Mouse (Mus musculus) olfactory bulb, adult 2 months (tissue): ENCODE measurements around the gene E2f2. TPM values are rescaled to one million over a fixed set of nuclear protein-coding genes. Genes with fewer than 3 reads are reported as not detected.
A peak's percentile ranks its signal among the peaks of the same experiment; 100 is the strongest.

Source experiments
- H3K27ac ChIP-seq: fragments of 200-500 bp; 2 replicates; pipeline ENCODE4 v1.5.1; 2012; ENCODE audit warnings: low read depth, low read length; ENCODE audit not compliant: insufficient read depth
- H3K4me1 ChIP-seq: fragments of 200-500 bp; 2 replicates; pipeline ENCODE4 v1.6.1; 2012; ENCODE audit warnings: low read length; ENCODE audit not compliant: control insufficient read depth, insufficient read depth
- H3K4me3 ChIP-seq: fragments of 200-500 bp; 2 replicates; pipeline ENCODE4 v1.5.1; 2012; ENCODE audit warnings: mild to moderate bottlenecking, low read depth, low read length, moderate library complexity; ENCODE audit not compliant: insufficient read depth
- CTCF ChIP-seq: fragments of 200-500 bp; IDR thresholded peaks from 2 replicates; pipeline ENCODE4 v1.5.1; 2012; ENCODE audit warnings: low read depth, mild to moderate bottlenecking, low read length, moderate library complexity; ENCODE audit not compliant: insufficient read depth
- POLR2A ChIP-seq: fragments of 200-500 bp; IDR thresholded peaks from 2 replicates; pipeline ENCODE4 v1.6.1; 2012; ENCODE audit warnings: mild to moderate bottlenecking, low read depth, low read length, moderate library complexity; ENCODE audit not compliant: insufficient read depth
- WGBS: fragments of 180-500 bp; shearing (Covaris S2); methylation state at CpG from one replicate; pipeline ENCODE4 v1.1.7; 2018; 5-methylcytosine and 5-hydroxymethylcytosine counted together
- polyA plus RNA-seq: library from polyadenylated mRNA; stranded (reverse); fragments of >200 nt; gene quantifications from 2 replicates; pipeline ENCODE4 v1.2.4, GENCODE M21; 2012; ENCODE audit warnings: low replicate concordance; ENCODE audit not compliant: missing spikeins, insufficient read depth, insufficient read length

The E2f2 gene
- polyA plus RNA-seq, 1 experiment = not detected

DNA sequence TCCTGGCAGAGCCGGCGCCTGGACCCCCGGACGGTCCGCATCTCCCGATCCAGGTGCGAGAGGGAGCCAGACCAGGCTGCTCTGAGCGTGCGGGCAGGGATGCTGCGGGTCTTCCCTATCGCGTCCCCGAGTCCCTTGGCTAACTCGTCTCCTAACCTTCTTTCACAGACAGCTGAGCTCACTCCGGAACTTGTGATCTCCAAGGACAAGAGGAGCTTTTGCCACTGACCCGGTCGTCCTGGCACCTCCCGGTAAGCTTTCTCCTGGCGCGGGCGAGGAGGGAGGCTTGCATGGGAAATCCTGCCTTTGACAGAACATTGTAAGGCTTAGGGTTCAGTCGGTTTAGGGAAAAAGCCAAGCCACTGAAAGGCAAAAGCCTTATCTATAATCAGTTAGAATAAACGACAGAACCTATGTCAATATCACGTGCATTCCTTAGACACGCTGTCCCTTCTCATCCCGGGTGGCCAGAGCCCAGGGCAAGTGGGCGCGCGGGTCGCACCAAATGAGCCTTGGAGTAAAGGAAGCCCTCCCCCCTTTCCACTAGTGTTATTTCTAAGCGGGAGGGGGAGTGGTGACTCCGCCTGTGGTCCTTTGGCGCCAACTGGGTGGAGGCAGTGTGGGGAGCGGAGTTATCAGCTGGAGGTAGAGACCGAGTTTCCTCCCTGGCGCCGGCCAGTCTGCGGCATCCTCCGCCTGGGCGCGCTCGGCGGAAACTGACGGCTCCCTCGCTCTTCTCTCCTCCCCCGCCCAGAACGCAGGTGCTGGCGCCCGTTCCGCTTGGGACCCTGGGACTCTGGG is 27.9 kb upstream of the E2f2 start:
- TF ChIP-seq POLR2A (0 out of 2 replicates have a peak, but pooled peaks have one; percentile 9), CTCF (no peak)
- peak overlapping the region; percentile 70 for H3K27ac ChIP-seq
- peaks cover 33% of the 10 kb centered on the region for H3K4me1 ChIP-seq
- H3K4me3 ChIP-seq = peak overlapping the region; percentile 63
- under 1% methylated on average over 50 of the region's 50 CpGs for WGBS

DNA sequence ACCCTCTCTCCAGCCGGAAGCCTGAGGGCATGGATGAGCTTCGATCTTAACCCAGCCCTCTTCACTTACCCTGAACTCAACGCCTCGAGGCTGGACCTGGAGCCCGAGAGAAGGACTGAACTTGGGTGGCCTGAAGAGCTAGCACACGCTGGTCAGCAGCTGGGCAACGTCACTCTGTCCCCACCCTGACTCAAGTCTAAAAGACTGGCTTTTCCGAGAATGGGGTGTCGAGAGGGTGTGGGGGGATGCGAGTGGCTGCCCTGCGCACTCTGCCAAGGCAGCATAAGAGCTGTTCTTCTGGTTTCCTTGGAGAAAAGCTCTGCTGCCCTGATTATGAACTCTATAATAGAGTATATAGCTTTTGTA is 27.3 kb upstream of the E2f2 start:
- H3K27ac ChIP-seq = peak overlapping the region; percentile 70
- 6% methylated on average over 11 of the region's 11 CpGs for WGBS
- TF ChIP-seq POLR2A = no peak
- no peak for TF ChIP-seq CTCF
- peaks cover 33% of the 10 kb centered on the region for H3K4me1 ChIP-seq
- peak overlapping the region; percentile 63 for H3K4me3 ChIP-seq

DNA sequence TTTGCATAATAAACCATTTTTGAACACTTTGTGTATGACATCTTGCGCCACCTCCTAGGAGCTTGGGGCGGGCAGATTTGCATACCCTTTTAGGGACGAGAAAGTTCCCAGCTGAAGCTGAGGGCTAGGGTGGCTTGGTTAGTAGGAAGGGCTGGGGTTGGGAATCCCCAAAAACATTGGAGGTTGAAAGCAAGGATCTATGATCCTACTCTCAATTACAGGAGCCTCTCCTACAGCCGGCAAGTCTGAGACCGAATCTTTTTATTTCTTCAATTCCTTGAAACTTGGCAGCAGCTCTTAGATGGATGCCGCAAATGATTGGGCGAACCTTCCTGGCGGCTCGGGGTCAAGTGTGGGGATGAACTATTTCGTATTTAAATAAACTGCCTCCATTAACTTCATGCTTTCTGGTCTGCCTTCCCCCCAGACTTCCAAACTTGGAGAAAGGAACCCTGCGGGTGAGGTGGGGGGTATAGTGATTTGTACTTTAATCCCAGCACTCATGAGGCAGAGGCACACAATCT is 26.8 kb upstream of the E2f2 start:
- WGBS = 39% methylated on average over 11 of the region's 11 CpGs
- H3K27ac ChIP-seq = no peak overlapping the region; the same call in 1 of the 2 replicates
- no peak for TF ChIP-seq CTCF
- TF ChIP-seq POLR2A = no peak
- peaks cover 30% of the 10 kb centered on the region for H3K4me1 ChIP-seq
- H3K4me3 ChIP-seq = peak overlapping the region; percentile 14

DNA sequence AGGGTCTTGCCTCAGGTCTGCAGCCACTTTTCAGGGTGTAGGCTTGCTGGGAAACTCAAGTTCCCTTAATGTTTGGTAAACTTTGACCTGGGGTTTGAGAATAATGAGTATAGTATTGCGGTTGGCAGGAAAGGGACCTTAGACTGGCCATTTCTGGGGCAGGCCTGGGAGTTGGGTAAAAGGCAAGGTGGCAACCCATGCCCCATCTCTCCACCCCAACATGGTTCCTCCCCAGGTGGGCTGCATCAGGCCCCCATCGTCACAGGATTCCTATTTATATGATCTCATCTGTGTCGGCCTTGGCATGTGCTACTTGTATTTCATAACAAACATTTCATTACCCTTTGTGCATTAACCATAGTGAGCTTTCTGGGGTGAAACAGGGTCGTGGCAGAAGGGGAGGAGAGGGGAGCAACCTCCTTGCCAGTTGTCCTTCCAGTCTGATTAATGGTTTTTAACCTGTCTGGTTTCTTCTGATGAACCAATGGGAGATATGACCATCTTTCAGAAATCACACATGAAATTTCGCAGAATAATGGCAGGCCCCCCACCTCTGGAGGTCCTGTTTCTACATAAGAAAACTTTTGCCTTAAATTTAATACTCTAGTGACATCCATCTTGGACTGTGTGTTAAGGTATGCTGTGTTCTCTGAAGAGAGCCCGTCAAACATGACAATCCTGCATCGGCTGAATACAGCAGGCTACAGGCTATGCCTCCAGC is 26.0 kb upstream of the E2f2 start:
- no peak for TF ChIP-seq POLR2A
- TF ChIP-seq CTCF = no peak
- 78% methylated on average over 7 of the region's 7 CpGs for WGBS
- H3K27ac ChIP-seq = no peak overlapping the region
- H3K4me3 ChIP-seq = no peak overlapping the region
- H3K4me1 ChIP-seq = peaks cover 27% of the 10 kb centered on the region

DNA sequence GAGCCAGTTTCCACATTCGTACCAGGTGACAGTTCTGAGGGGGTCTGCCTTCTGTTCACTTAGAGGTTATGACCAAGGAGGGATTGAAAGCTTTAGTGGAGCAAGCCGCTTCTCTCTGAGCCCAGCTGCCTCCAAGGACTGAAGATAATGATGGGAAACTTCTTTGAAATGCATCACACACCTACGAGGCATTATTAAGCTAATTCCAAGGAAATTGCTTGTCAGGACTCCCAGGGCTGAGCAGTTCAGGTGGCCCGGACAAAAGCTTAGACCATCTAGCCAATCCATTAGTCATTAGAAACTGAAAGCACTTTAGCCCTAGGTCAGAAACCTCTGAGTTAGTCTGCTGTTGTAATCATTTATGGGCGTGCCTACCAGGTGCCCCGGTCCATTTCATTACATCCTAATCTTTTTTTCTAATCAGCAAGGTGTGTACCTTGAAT is 25.5 kb upstream of the E2f2 start:
- no peak overlapping the region for H3K4me3 ChIP-seq
- peaks cover 27% of the 10 kb centered on the region for H3K4me1 ChIP-seq
- TF ChIP-seq CTCF (no peak), POLR2A (no peak)
- no peak overlapping the region for H3K27ac ChIP-seq
- 71% methylated on average over 6 of the region's 6 CpGs for whole genome bisulfite sequencing

DNA sequence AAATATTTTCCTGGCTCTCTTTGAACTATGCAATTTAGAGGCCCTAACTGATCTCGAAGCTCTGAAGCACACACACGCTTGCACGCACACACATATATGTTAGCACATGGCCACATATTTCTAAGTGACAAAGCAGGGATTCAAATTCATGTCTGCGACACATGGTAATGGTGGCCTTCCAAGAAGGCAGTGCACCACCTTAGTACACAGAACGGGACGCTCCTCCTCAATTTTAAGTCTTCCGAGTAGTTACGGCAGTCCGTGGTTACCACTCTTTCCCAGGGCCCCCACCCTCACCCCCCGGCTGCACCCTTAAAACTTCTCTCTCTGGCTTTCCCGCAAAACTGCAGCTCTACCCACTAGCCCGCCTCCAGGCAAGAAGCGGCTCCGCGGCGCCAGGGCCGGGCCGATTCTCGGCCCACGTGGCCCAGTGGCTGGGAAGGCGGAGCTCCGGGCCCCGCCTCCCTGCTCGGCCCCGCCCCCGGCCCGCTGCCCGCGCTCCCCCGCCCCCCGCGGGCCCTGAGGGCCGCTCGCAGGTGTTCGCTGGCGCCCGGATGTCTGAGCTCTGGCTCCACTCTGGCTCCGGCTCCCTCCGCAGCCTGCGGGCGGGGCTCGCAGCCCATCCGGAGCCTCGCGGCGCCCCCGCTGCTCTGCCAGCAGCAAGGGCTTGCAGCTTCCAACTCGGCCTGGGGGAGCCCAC is 24.6 kb upstream of the E2f2 start:
- 4% methylated on average over 46 of the region's 48 CpGs for WGBS
- no peak overlapping the region; the same call in 1 of the 2 replicates for H3K27ac ChIP-seq
- TF ChIP-seq CTCF = no peak
- 0 out of 2 replicates have a peak, but pooled peaks have one; percentile 19 for TF ChIP-seq POLR2A

DNA sequence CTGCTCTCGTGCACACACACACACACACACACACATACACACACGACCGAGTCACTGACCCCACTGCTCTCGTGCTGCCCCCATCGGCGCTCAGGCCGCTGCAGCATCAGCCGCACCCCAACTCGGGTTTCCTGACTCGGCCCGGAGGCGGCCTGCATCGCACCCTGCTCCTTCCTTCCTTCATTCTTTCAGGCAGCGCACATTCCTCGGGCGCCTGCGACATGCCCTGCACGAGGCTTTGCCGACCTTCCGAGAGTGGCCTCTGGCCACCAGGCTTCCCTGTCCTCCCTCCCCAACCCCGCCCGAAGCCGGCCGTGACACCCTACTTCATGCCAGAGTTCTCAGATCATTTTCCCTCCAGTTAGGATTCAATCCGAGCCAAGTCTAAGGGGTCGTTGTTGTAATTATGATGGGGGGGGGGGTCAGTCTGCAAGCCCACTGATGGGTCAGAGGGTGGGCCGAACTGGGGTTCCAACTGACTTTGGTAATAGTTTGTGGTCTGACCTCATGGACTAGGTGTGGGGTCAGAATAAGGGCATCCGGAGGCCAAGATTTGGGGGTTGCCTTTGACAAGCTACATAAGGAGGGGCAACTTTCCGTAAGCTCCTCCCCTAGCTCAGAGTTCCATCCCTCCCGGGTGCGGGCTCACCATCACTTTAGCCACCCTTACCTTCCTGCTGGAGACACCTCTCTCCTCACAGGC is 23.7 kb upstream of the E2f2 start:
- Histone ChIP-seq H3K27ac (0 out of 2 replicates have a peak overlapping the region, but pooled peaks have one; percentile 19), H3K4me1 (peaks cover 26% of the 10 kb centered on the region), H3K4me3 (peak overlapping the region; percentile 37)
- WGBS = 29% methylated on average over 31 of the region's 31 CpGs
- TF ChIP-seq POLR2A (no peak), CTCF (no peak)

More for the DNA sequence above, 24.6 kb upstream of the E2f2 start:
- Histone ChIP-seq H3K4me1 (peaks cover 27% of the 10 kb centered on the region), H3K4me3 (peak overlapping the region; percentile 37)

DNA sequence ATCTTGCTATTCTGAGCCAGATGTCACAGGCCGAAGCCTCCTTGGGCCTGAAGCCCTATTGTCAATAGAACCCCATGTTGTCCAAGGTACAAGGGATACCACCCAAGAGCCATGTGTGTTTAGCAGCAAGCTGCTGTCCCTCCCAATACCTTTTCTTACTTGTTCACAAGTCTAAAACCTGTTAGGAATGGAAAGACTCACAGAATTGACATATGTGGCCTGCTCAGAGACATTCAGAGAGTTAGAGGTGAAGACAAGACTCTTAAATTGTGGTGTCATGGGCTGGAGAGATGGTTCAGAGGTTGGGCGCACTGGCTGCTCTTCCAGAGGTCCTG is 23.2 kb upstream of the E2f2 start:
- peaks cover 22% of the 10 kb centered on the region for H3K4me1 ChIP-seq
- H3K27ac ChIP-seq = no peak overlapping the region
- no peak for TF ChIP-seq POLR2A
- TF ChIP-seq CTCF = no peak
- 97% methylated on average over 2 of the region's 2 CpGs for WGBS
- H3K4me3 ChIP-seq = no peak overlapping the region
